In the genomic region with DNA sequence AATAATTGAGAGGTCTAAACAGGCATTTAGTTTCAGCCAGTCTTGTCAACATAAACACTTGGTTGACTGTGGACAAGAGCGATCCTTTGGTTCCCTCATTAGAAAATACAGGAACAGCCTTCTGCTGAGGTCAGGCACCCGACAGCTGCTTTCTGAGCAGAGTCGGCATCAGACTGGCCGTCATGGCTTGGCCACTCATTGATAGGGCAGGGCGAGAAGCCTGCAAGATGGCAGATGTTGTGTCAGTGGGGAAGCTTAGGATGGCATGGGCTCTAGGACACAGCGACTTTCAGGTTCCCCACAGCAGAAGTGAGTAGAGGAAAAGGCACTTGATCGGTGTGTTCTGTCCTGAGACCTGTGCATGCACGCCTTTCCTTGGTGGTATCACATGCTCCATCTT, we compare ENCODE assay signal across 17 mouse cellular contexts.
"Had no signal": no experiment of that assay in that cellular context is flagged by ENCODE, and none has a peak within 500 bp of the region (broad histone marks: within the 10 kb centered on the region; RNA-seq: fewer than 3 reads in every experiment).

No protein-coding gene starts in this region.

- ATAC-seq: lung, postnatal 0 days; midbrain, embryonic 13.5 days; midbrain, embryonic 15.5 days had no signal

- H3K9me3 ChIP-seq: lung, embryonic 15.5 days; megakaryocyte, embryonic 14.5 days; midbrain, embryonic 13.5 days; midbrain, embryonic 15.5 days; neural tube, embryonic 12.5 days; stomach, embryonic 15.5 days had no signal

- H3K4me3 ChIP-seq: lung, embryonic 15.5 days; megakaryocyte, embryonic 14.5 days; midbrain, embryonic 13.5 days; midbrain, embryonic 15.5 days; neural tube, embryonic 12.5 days; stomach, embryonic 15.5 days had no signal

- H3K27ac ChIP-seq: lung, embryonic 15.5 days; macrophage; midbrain, embryonic 13.5 days; midbrain, embryonic 15.5 days; neural tube, embryonic 12.5 days; stomach, embryonic 15.5 days; stomach, postnatal 0 days had no signal

- H3K9ac ChIP-seq: lung, embryonic 15.5 days; midbrain, embryonic 13.5 days; midbrain, embryonic 15.5 days; neural tube, embryonic 12.5 days; stomach, embryonic 15.5 days had no signal

- H3K27me3 ChIP-seq: lung, embryonic 15.5 days; megakaryocyte, embryonic 14.5 days; midbrain, embryonic 13.5 days; midbrain, embryonic 15.5 days; neural tube, embryonic 12.5 days; stomach, embryonic 15.5 days had no signal

- H3K4me2 ChIP-seq: lung, embryonic 15.5 days; midbrain, embryonic 11.5 days; midbrain, embryonic 13.5 days; midbrain, embryonic 15.5 days; neural tube, embryonic 12.5 days; stomach, embryonic 15.5 days had no signal

- DNase-seq: lung, adult 2 months; lung, postnatal 14 days; lung, postnatal 36 days; right cerebral cortex, postnatal 14 days; thymus, adult 2 months; thymus, postnatal 25 days; thymus, postnatal 4 days had no signal

- H3K4me1 ChIP-seq: lung, embryonic 15.5 days; midbrain, embryonic 13.5 days; midbrain, embryonic 15.5 days; neural tube, embryonic 12.5 days; stomach, embryonic 15.5 days had no signal
